Mouse (Mus musculus): Measurements from ENCODE around the gene Phldb1.

DNA sequence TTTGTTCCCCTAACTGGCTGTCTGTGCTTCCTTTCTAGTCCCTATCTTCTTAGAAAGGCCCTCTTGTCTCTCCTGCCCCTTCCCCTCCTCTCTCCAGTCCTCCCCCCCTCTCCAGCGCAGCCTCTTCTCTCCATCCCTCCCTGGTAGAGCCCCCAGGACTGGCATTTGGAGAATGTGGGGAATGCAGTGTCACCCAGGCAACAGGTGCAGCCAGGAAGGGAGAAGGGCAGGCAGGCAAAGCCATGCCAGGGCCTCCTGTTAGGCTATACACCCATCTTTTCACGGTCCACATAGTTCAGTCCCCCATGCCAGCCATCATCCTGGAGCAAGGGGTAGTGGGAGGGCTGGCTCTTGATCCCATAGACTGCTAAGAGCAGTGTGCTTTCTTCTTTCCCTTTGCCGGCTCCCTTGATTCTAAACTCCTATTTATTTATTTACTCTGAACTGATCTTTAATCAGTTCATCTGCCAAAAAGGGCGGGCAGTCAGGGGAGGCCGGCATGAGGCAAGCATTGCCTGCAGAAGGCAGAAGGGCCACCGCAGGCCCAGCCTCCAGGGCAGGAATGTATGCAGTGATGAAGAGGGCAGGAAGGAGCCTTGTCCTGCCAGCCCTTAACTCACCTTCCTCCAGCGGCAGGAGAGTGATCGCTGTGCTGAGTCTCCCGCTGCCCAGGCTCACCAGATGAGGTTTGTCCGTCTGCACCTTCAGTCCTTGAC, 8.4 kb downstream of the Phldb1 start:
- TF ChIP-seq CTCF (IDR thresholded peaks at IDR 0.05; ENCODE audit: borderline replicate concordance, extremely low read depth, insufficient read depth, insufficient read length) (no peak), POLR2A (IDR thresholded peaks at IDR 0.05; ENCODE audit: borderline replicate concordance, extremely low read depth, insufficient read depth, insufficient read length, poor library complexity, severe bottlenecking) (no peak)
